Mouse (Mus musculus) midbrain, postnatal 0 days (tissue): ENCODE data around the gene Psmb4. TPM values are rescaled to one million over a fixed set of nuclear protein-coding genes. Genes with fewer than 3 reads are reported as not detected.

Experiments
- ATAC-seq: fragments of 200-750 bp; cut with Nextera tagmentation; 2 replicates; pipeline ENCODE4 v1.8.0; 2017; ENCODE audit warnings: moderate number of reproducible peaks, mild to moderate bottlenecking, moderate TSS enrichment, moderate library complexity; ENCODE audit not compliant: low FRiP score
- DNase-seq: peaks from one replicate; pipeline ENCODE4 v3.0.0-alpha.2; 2015; ENCODE audit warnings: low spot score
- H3K27ac ChIP-seq: fragments of 300-500 bp; sonication (generic); 2 replicates; pipeline ENCODE4 v1.5.1; 2014; ENCODE audit warnings: low read depth, mild to moderate bottlenecking, low read length, mixed read lengths
- H3K27me3 ChIP-seq: fragments of 300-500 bp; sonication (generic); 2 replicates; pipeline ENCODE4 v1.6.1; 2014; ENCODE audit warnings: low read length, control low read depth, mixed read lengths; ENCODE audit not compliant: insufficient read depth
- H3K36me3 ChIP-seq: fragments of 300-500 bp; sonication (generic); 2 replicates; pipeline ENCODE4 v1.6.1; 2014; ENCODE audit warnings: low read length, control low read depth, mixed read lengths; ENCODE audit not compliant: insufficient read depth
- H3K4me1 ChIP-seq: fragments of 300-500 bp; sonication (generic); 2 replicates; pipeline ENCODE4 v1.6.1; 2014; ENCODE audit warnings: mild to moderate bottlenecking, control low read depth, antibody characterized with exemption, low read length, mixed read lengths; ENCODE audit not compliant: insufficient read depth
- H3K4me2 ChIP-seq: fragments of 300-500 bp; sonication (generic); 2 replicates; pipeline ENCODE4 v1.6.1; 2014; ENCODE audit warnings: low read depth, mild to moderate bottlenecking, low read length, mixed read lengths; ENCODE audit not compliant: poor library complexity, severe bottlenecking
- H3K4me3 ChIP-seq: fragments of 300-500 bp; sonication (generic); 2 replicates; pipeline ENCODE4 v1.5.1; 2014; ENCODE audit warnings: low read depth, mild to moderate bottlenecking, low read length, moderate library complexity
- H3K9ac ChIP-seq: fragments of 300-500 bp; sonication (generic); replicated peaks from 2 replicates; pipeline ENCODE4 v1.6.1; 2014; ENCODE audit warnings: mild to moderate bottlenecking, low read length, moderate library complexity, mixed read lengths; ENCODE audit not compliant: poor library complexity, severe bottlenecking
- H3K9me3 ChIP-seq: fragments of 300-500 bp; sonication (generic); 2 replicates; pipeline ENCODE4 v1.6.1; 2016; ENCODE audit warnings: low read length, control low read depth
- CTCF ChIP-seq: IDR thresholded peaks from 2 replicates; pipeline ENCODE4 v1.5.1; 2016; ENCODE audit warnings: antibody characterized with exemption, mild to moderate bottlenecking
- WGBS: fragments of 180-500 bp; shearing (Covaris S2); extraction: QIAGEN DNeasy Blood & Tissue Kit; methylation state at CpG from one replicate; pipeline ENCODE4 v1.1.7; 2014; 5-methylcytosine and 5-hydroxymethylcytosine counted together
- polyA plus RNA-seq: library from polyadenylated mRNA; unstranded; fragments of >200 nt; fragmentation: Nextera tagmentation; extraction: Ambion mirVana; gene quantifications from 2 replicates; pipeline ENCODE4 v1.2.1, GENCODE M21; 2015
- total RNA-seq: library from RNA; depleted of rRNA; stranded (reverse); fragments of >200 nt; gene quantifications from 2 replicates; pipeline ENCODE4 v1.2.3, GENCODE M21; 2014

Psmb4 gene
- total and polyA plus RNA-seq, 2 experiments from 2014 or later, result 270 to 358 TPM

- TF ChIP-seq CTCF, result no peak
- 90% methylated on average over 3 of the region's 3 CpGs for WGBS
These were observed 34.5 kb downstream of the Psmb4 start for GRCm38 (mm10) chr3:94852215-94852614.

DNA sequence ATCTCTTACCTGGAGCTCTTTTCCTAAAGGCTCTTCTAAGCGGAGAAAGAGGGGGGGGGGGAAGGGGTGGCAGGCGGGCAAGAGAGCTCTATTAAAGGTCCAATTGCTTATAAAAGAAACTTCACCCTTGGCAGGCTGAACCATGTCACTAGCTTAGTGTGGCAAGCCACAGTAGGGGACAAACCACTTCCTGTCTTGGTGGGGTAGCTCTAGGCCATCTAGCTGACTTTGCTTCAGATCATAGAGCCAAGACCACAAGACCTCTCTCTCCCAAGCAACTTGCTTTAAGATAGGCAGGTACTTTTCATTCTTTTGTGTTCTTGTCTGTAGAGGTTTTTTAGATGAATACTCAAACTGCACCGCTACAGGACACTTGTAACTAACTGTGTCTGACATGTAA is 35.0 kb downstream of the Psmb4 start:
- no peaks in the 10 kb centered on the region for H3K4me1 ChIP-seq
- TF ChIP-seq CTCF, result no peak
- 61% methylated on average over 3 of the region's 3 CpGs for WGBS
- peaks cover 6% of the 10 kb centered on the region; the same call in 1 of the 2 replicates for H3K36me3 ChIP-seq
- no peak overlapping the region for H3K4me3 ChIP-seq
- H3K9me3 ChIP-seq, result no peaks in the 10 kb centered on the region
- no peak overlapping the region for H3K4me2 ChIP-seq
- no peak for DNase-seq
- ATAC-seq, result no peak
- no peak overlapping the region for H3K27ac ChIP-seq
- H3K27me3 ChIP-seq, result no peaks in the 10 kb centered on the region
- H3K9ac ChIP-seq, result no peak overlapping the region

More at GRCm38 (mm10) chr3:94852215-94852614, 34.5 kb downstream of the Psmb4 start:
- Histone ChIP-seq H3K9ac (no peak overlapping the region), H3K4me2 (no peak overlapping the region), H3K4me3 (no peak overlapping the region), H3K27me3 (no peaks in the 10 kb centered on the region), H3K36me3 (peaks cover 6% of the 10 kb centered on the region; the same call in 1 of the 2 replicates), H3K9me3 (no peaks in the 10 kb centered on the region), H3K27ac (no peak overlapping the region), H3K4me1 (no peaks in the 10 kb centered on the region)
- no peak for ATAC-seq
- DNase-seq, result no peak

DNA sequence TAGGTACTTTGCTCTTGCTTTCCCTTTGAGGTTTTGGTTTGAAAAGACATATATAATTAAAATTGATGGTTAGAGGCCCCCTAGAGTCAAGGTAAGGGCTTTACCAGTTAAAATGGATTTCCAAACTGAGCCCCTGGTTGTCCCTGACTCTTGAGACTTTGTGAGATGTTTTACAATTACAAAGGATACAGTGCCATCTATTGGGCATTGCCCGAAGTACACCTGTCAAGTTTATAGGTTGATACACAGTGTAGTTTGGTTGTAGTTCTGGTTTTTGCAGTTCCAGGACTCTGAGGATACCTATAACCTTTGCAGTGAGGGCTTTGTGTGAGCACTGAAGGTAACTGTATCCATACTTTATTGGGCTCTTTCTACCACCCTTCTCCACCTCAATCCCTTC is 37.4 kb downstream of the Psmb4 start:
- H3K27me3 ChIP-seq, result no peaks in the 10 kb centered on the region
- no peak overlapping the region for H3K27ac ChIP-seq
- H3K9me3 ChIP-seq, result no peaks in the 10 kb centered on the region
- DNase-seq (peak; percentile 83), ATAC-seq (peak; percentile 54)
- WGBS, result 27% methylated on average over 1 of the region's 1 CpGs
- no peak overlapping the region for H3K4me2 ChIP-seq
- peaks cover 4% of the 10 kb centered on the region; the same call in 1 of the 2 replicates for H3K36me3 ChIP-seq
- H3K9ac ChIP-seq, result no peak overlapping the region
- peak; percentile 79 for TF ChIP-seq CTCF
- no peak overlapping the region for H3K4me3 ChIP-seq
- no peaks in the 10 kb centered on the region for H3K4me1 ChIP-seq

- no peak overlapping the region for H3K27ac ChIP-seq
These were observed 39.4 kb downstream of the Psmb4 start for GRCm38 (mm10) chr3:94847382-94847781.

DNA sequence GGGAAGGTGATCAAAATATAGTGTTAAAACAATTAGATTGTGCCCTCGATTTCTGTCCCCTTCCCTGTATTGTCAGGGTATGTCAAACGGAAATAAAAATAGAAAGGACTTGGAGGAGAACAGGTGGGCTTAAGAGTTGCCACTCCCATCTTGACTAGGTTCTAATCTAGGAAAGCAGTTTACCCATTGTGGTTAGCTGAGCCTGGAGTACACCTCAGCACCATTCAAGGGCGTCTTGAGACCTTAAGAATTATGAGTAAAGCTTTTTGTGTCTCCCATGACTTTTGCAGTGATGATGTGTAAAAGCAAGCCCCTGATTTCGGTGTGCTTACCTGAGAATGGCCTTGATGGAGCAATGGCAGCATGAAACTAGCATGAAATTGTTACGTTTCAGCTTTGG is 47.7 kb downstream of the Psmb4 start:
- 59% methylated on average over 5 of the region's 5 CpGs for WGBS
- TF ChIP-seq CTCF, result no peak
- peak overlapping the region; percentile 100 for H3K27ac ChIP-seq

More at GRCm38 (mm10) chr3:94847382-94847781, 39.4 kb downstream of the Psmb4 start:
- Histone ChIP-seq H3K4me2 (no peak overlapping the region), H3K9me3 (no peaks in the 10 kb centered on the region), H3K27me3 (no peaks in the 10 kb centered on the region), H3K4me1 (no peaks in the 10 kb centered on the region), H3K4me3 (no peak overlapping the region), H3K9ac (no peak overlapping the region), H3K36me3 (no peaks in the 10 kb centered on the region)
- no peak for ATAC-seq
- DNase-seq, result no peak
- WGBS, result 97% methylated on average over 2 of the region's 2 CpGs
- TF ChIP-seq CTCF, result no peak

DNA sequence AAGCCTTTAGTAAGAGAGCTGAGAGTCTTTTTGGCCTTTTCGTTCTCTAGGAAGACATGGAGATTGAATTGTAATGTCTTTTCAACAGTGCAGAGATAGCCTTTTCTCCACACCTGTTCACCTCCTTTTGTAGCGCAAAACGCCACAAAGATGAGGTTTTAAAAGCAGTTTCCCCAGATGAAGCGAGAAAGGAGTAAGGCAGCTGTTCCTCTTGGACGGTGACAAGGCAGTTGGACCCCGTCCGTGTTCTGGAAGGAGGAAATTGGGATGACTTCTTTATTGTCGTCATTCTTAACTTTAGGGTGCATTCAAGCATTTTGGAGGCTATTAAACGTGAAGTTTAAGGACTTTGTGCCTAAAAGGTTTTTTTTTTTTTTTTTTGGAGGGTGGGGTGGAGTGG is 48.1 kb downstream of the Psmb4 start:
- H3K27me3 ChIP-seq, result no peaks in the 10 kb centered on the region

More for the DNA sequence above, 47.7 kb downstream of the Psmb4 start:
- Histone ChIP-seq H3K9ac (peak overlapping the region; percentile 99), H3K4me2 (peak overlapping the region; percentile 56), H3K4me1 (no peaks in the 10 kb centered on the region), H3K4me3 (peak overlapping the region; percentile 63), H3K9me3 (no peaks in the 10 kb centered on the region), H3K36me3 (no peaks in the 10 kb centered on the region), H3K27me3 (no peaks in the 10 kb centered on the region)
- DNase-seq, result no peak
- ATAC-seq, result no peak

More for the DNA sequence above, 48.1 kb downstream of the Psmb4 start:
- H3K36me3 ChIP-seq, result no peaks in the 10 kb centered on the region
- no peak for TF ChIP-seq CTCF
- H3K4me3 ChIP-seq, result peak overlapping the region; percentile 63
- no peaks in the 10 kb centered on the region for H3K9me3 ChIP-seq
- 5% methylated on average over 9 of the region's 9 CpGs for WGBS
- H3K4me2 ChIP-seq, result peak overlapping the region; percentile 56
- peak overlapping the region; percentile 99 for H3K9ac ChIP-seq
- H3K27ac ChIP-seq, result peak overlapping the region; percentile 100
- DNase-seq (peak; percentile 10), ATAC-seq (no peak)
- no peaks in the 10 kb centered on the region for H3K4me1 ChIP-seq
